Mouse (Mus musculus) fibroblast of lung, adult 2 months (primary cell): Measurements from ENCODE around the gene Carmil1.

Experiments used
- DNase-seq: peaks from one replicate; pipeline ENCODE4 v3.0.0-alpha.2; 2011; ENCODE audit warnings: low read depth

The Carmil1 gene

GRCm38 (mm10) chr13:24260751-24261591, 19.6 kb downstream of the Carmil1 start:
- no peak for DNase-seq

- no peak for DNase-seq
Observed at GRCm38 (mm10) chr13:24257809-24258208, 22.8 kb downstream of the Carmil1 start.

GRCm38 (mm10) chr13:24253989-24254388, 26.6 kb downstream of the Carmil1 start:
- DNase-seq, result no peak

GRCm38 (mm10) chr13:24253551-24253950, 27.0 kb downstream of the Carmil1 start:
- DNase-seq, result no peak

GRCm38 (mm10) chr13:24251236-24251635, 29.4 kb downstream of the Carmil1 start:
- no peak for DNase-seq

GRCm38 (mm10) chr13:24247928-24248327, 32.7 kb downstream of the Carmil1 start:
- DNase-seq, result no peak

- no peak for DNase-seq
Observed at GRCm38 (mm10) chr13:24247441-24247840, 33.2 kb downstream of the Carmil1 start.

- DNase-seq, result no peak
Observed at GRCm38 (mm10) chr13:24246266-24246665, 34.3 kb downstream of the Carmil1 start.

- DNase-seq, result no peak
Observed at GRCm38 (mm10) chr13:24244613-24245012, 36.0 kb downstream of the Carmil1 start.

- no peak for DNase-seq
Observed at GRCm38 (mm10) chr13:24243964-24244363, 36.6 kb downstream of the Carmil1 start.

GRCm38 (mm10) chr13:24242429-24243106, 38.0 kb downstream of the Carmil1 start:
- DNase-seq, result no peak

- no peak for DNase-seq
Observed at GRCm38 (mm10) chr13:24241201-24241600, 39.4 kb downstream of the Carmil1 start.

GRCm38 (mm10) chr13:24240430-24240829, 40.2 kb downstream of the Carmil1 start:
- no peak for DNase-seq

GRCm38 (mm10) chr13:24238456-24239120, 42.0 kb downstream of the Carmil1 start:
- no peak for DNase-seq

GRCm38 (mm10) chr13:24236736-24237135, 43.9 kb downstream of the Carmil1 start:
- DNase-seq, result no peak

GRCm38 (mm10) chr13:24232750-24233149, 47.8 kb downstream of the Carmil1 start:
- DNase-seq, result no peak

- DNase-seq, result no peak
Observed at GRCm38 (mm10) chr13:24231746-24232483, 48.7 kb downstream of the Carmil1 start.

- no peak for DNase-seq
Observed at GRCm38 (mm10) chr13:24231146-24231545, 49.4 kb downstream of the Carmil1 start.

- no peak for DNase-seq
Observed at GRCm38 (mm10) chr13:24230541-24231095, 50.0 kb downstream of the Carmil1 start.

- no peak for DNase-seq
Observed at GRCm38 (mm10) chr13:24223425-24224201, 57.0 kb downstream of the Carmil1 start.

GRCm38 (mm10) chr13:24220441-24220970, 60.1 kb downstream of the Carmil1 start:
- no peak for DNase-seq
